Mouse (Mus musculus) E14TG2a.4 (cell line): Measurements from ENCODE around the gene Mfsd6.

Source experiments
- CTCF ChIP-seq: conservative IDR thresholded peaks from 2 replicates; pipeline ENCODE4 v1.5.1; 2014; ENCODE audit warnings: low read length
- NANOG ChIP-seq: IDR thresholded peaks from 2 replicates; pipeline ENCODE4 v1.6.1; 2014; ENCODE audit warnings: borderline replicate concordance, low read length, mixed read lengths
- POU5F1 ChIP-seq: IDR thresholded peaks from 2 replicates; pipeline ENCODE4 v1.6.1; 2014; ENCODE audit warnings: low read length, borderline replicate concordance

DNA sequence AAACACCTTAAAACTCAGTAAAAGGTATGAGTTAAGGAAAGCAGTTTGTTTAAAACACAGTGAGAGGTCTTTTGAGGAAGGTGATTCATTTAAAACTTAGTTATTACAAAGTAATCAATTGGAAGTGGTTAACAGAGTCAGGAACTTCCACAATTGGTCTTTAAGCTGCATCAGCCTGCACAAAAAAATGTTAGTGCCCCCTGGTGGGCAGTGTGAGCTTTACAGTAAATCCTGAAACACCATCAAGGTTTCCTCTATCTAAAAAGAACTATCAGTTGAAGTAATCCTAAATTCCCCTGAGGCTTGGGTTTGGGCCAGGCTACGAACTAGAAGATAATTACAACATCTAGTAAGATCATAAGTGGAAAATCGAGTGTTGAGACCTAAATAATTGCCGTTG is 21.0 kb upstream of the Mfsd6 start:
- TF ChIP-seq CTCF (peak; percentile 51), NANOG (no peak), POU5F1 (no peak)
